Mouse (Mus musculus) ovary, postnatal 36 days (tissue): ENCODE data around the gene Zzz3.
"Not testable (repeated sequence)": the region's sequence is repeated elsewhere in the genome, so short reads cannot be mapped to it uniquely, and the experiment has no call there.

Experiments used
- DNase-seq: peaks from one replicate; pipeline ENCODE4 v3.0.0; 2022; ENCODE audit warnings: low spot score, mixed read lengths

Gene Zzz3

GRCm38 (mm10) chr3:152401964-152402670, 6.8 kb downstream of the Zzz3 start:
- no peak for DNase-seq

DNA sequence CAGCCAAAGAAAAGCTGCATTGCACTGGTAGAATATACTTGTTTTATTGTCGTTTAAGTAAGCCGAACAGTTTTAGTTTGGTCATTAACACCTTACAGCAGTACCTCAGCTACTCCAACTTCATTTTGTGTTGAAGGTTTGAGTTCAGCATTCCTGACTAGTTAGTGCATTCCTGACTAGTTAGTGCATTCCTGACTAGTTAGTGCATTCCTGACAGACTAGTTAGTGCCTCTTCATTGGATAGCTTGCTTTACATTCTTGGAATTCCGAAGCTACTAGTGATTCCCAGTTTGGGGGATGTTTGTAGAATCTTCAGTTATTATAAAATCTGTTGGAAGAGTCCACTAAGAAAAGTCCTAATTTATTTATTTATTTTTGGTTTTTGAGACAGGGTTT, 7.4 kb downstream of the Zzz3 start:
- DNase-seq: no peak

DNA sequence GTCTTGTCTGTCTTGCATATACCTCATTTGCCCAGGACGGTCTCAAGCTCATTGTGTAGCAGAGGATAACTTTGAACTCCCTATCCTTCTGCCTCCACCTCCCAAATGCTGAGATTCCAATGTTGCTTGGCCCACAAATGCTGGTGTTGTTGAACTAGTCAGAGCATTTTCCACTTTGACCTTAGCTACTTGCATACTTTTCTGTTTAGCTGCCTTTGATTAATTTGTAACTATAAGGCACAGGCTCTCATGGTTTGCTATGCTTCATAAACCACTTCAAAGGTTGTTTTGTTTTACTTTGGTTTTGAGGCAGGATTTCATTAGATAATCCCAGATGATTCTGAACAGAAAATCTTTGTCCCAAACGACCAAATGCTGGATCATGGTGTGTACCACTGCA, 8.6 kb downstream of the Zzz3 start:
- DNase-seq: no peak

DNA sequence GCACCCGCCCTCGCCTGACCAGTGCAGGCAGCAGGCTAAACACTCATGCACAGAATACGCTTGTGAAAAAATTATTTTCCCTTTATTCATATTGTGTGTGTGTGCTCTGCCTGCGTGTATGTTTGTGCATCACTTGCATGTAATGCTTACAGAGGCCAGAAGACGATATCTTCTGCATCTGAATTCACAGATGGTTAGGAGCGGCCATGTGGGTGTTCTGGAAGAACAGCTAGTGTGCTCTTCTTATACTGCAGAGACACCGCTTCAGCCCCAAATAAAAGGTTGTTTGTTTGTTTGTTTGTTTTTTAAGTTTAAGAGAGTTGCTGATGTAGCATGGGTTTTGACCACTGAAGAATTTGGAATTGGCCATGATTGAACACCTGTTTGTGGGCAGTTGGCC, 10.1 kb downstream of the Zzz3 start:
- DNase-seq: no peak

GRCm38 (mm10) chr3:152405978-152406640, 10.8 kb downstream of the Zzz3 start:
- DNase-seq: no peak

DNA sequence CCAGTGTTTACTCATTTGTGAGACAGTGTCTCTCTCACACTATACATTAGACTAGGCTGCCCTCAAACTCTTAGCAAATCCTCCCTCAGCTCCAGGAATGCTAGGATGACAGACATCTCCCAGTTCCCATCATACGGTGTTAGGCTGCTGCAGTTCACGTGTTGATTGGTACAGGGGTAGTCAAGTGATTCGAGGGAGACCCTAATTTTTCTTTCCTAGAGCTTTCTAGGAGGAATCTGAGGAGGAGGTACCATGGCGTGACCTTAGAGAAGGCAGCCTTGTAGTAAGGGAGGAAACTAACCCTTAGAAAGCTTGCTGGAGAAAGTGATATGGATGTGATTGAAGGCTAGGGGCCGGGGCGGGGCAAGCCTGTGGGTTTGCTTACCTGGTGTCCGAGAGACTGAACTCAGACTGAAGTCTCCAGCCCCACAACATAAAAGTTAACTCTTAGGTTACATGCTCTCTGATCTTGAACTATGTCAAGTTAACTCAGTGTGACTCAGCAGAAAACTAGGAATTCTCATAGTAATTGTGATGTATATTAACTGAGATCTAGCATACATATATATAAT, 15.8 kb downstream of the Zzz3 start:
- DNase-seq: no peak

DNA sequence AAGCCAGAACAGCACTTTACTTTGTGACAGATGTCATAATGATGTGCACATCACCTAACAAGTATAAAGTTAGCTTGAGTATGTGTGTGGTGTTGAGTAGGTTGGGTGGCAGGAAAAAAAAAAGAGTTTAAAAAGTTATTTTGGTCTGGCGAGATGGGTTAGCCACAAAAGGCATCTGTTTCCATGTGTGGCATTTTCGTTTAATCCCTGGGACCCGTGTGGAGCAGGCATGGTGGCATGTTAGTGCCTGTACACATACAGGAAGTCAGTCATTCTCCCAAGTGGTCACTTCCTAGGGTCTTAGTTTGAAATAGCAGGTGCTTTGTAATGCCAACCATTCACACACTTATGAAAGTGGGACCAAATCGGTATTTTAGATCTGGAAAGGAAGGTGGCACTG, 17.1 kb downstream of the Zzz3 start:
- DNase-seq: no peak

- no peak for DNase-seq
Observed at GRCm38 (mm10) chr3:152428925-152429324, 33.7 kb downstream of the Zzz3 start.

GRCm38 (mm10) chr3:152432677-152433076, 37.4 kb downstream of the Zzz3 start:
- DNase-seq: no peak

DNA sequence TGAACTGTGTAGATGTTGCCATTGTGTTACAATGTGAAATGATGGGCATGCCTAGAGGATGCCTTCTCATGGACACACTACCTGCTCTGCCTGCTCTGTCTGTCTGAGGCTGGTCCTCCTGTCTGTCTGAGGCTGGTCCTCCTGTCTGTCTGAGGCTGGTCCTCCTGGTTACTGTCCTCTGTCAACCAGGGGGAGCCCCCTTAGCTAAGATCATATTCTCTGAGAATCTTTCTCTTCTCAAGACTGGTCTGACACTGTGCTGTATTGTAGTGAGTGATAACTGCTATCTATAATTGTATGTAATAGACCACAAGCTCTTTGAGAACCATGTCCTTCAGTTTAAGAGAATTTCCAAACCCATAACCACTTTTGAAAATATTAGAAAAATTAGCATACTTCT, 40.3 kb downstream of the Zzz3 start:
- DNase-seq: no peak

GRCm38 (mm10) chr3:152438068-152438467, 42.8 kb downstream of the Zzz3 start:
- no peak for DNase-seq

- no peak for DNase-seq
Observed at GRCm38 (mm10) chr3:152442795-152443194, 47.5 kb downstream of the Zzz3 start.

- no peak for DNase-seq
Observed at GRCm38 (mm10) chr3:152444114-152444513, 48.8 kb downstream of the Zzz3 start.

- DNase-seq: no peak
Observed at GRCm38 (mm10) chr3:152446966-152447365, 51.7 kb downstream of the Zzz3 start.

DNA sequence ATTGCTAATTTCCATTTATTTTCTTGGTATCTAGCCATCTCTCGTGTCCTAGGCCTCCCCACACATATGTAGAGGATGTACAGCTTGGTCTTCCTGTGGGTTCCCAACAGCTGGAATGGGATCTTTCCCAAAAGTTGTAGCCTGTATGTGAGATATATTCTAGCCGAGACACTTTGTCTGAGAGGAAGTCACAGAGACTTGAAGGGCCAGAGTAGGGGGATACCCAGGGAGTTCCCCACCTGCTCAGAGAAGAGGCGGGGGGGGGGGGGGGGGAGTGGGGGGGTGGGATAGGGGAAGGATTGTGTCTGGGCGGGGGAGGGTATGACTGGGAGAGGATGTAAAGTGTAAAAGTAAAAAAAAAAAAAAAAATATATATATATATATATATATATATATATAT, 57.9 kb downstream of the Zzz3 start:
- DNase-seq: no peak

- no peak for DNase-seq
Observed at GRCm38 (mm10) chr3:152457308-152458035, 62.2 kb downstream of the Zzz3 start.

DNA sequence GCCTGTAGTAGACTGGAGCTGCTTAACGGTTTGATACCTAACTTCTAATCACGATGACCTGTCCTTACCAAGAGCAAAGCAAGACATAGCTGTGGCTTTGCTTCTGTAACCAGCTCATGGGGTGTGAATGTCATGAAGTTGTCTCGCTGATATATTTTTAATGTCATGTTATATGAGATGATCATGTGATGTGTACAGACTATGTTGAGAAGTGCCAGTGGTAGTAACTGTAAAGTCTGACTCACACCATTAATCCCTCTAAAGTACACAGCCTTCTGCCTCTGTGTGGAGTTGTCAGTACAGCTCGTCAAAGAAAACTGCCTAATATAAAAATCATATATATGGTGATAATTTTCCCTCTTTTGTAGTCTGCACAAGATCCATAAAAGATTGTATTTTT, 63.6 kb downstream of the Zzz3 start:
- not testable (repeated sequence) for DNase-seq

- DNase-seq: no peak
Observed at GRCm38 (mm10) chr3:152460802-152461201, 65.5 kb downstream of the Zzz3 start.

DNA sequence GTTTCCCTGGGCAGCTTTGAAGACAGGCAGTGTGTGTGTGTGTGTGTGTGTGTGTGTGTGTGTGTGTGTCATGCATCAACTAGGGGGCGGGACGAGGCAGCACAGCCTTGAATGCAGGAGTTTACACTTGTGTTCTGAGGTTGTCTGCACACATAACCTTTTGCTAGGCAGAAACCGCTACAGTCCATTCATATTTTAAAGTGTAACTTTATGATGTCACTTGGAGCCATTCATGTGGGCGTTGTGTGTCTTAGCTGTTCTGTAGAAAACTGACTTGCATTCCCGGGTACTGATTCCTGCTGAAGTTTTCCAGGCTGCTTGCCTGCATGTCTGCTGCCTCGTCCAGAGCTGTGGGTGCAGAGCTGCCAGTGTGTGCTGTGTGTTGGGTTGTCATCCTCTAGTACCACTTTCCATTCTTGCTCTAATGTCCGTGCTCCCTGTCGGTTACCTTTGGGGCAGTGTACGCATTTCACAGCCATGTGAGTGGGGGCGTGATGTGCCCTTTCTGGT, 66.8 kb downstream of the Zzz3 start:
- DNase-seq: no peak

GRCm38 (mm10) chr3:152462900-152463299, 67.6 kb downstream of the Zzz3 start:
- DNase-seq: no peak

GRCm38 (mm10) chr3:152464462-152464861, 69.2 kb downstream of the Zzz3 start:
- no peak for DNase-seq

DNA sequence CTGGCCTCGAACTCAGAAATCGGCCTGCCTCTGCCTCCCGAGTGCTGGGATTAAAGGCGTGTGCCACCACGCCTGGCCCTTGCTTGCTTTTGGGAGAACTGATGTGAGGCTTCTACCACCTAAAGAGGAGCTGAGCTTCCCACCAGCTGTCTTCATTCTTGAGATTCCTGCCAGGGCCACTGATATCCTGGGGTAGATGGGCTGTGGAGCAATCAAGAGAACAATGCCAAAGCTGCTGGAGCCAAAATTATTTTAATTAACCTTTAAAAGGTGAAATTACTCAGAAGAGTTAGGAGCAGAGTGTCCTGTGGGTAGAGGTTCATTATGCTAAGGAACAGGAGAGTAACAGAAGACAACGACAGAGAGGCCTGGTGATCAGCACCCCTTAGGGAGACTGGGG, 70.1 kb downstream of the Zzz3 start:
- DNase-seq: no peak

- no peak for DNase-seq
Observed at GRCm38 (mm10) chr3:152466849-152467248, 71.6 kb downstream of the Zzz3 start.
